Mouse (Mus musculus) CD4-positive, CD25-positive, alpha-beta regulatory T cell, adult 2 months (primary cell): ENCODE measurements around the gene Fam160a1.
A peak's percentile ranks its signal among the peaks of the same experiment; 100 is the strongest.

Source experiments
- DNase-seq: peaks from one replicate; pipeline ENCODE4 v3.0.0-alpha.2; 2012; ENCODE audit warnings: low read depth, low spot score

Gene Fam160a1

DNA sequence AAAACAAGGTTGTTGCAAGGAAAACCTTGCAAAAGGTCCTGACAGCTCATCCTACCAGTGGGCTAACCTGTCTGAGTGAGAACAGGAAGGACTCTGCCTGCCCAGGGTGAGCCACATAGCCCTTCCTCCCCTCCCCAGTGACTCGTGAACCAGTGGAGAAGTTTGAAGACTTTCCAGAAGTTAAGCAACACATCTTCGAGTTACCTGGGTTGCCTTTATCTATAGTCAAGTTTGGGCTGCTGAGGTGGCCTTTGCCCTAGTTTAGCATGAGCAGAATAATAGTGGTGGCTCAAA, 182.0 kb downstream of the Fam160a1 start:
- no peak for DNase-seq

DNA sequence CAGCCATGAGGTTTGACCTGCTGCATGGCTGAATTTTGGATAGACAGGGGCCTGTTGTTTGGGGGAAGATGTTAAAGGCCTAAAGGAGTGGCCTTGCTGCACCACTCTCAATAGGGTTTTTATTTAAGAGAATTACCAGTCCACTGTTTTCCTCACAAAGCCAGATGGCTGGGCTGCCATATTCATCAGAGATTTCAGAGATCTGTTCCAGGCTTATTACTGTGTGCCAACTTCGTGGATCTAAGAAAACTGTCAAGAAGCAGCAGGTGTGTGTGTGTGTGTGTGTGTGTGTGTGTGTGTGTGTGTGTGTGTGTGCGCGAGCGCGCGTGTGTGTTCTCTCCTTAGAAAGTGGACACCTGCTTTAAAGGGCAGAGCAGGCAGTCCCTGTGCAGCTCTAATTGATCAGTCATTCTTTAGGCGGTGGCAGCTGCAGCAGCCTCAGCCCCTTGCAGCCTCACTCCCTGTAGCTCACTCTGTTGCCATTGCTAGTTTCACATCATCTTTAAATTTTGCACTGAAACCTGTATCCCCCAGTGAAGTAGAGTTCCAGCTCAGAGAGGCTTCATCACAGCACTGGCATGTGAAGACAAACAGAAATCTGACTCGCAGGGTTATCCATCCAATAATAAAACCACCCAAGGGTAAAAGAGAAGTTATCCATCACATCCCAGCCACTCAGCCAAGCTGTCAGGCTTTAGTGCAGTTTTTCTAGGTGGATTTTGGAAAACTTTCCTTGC, 182.5 kb downstream of the Fam160a1 start:
- DNase-seq = no peak

DNA sequence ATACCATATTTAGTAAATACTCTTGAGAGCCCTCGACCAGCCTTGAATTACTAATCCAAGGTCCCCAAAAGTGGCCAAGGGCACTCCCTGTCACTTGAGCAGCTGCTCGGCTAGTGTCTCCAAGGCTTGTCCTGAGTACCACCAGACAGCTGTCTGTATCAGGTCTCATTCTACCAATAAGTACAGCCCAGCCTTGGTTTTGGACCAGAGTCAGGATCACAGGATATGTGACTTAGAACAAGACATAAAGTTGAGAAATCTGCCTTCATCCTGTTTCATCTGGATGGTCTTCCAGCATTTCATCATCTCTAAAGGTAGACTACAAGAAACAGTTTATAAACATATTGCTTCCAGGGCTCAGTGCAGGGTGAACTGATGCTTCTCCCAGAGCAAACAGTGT, 183.4 kb downstream of the Fam160a1 start:
- DNase-seq = no peak

DNA sequence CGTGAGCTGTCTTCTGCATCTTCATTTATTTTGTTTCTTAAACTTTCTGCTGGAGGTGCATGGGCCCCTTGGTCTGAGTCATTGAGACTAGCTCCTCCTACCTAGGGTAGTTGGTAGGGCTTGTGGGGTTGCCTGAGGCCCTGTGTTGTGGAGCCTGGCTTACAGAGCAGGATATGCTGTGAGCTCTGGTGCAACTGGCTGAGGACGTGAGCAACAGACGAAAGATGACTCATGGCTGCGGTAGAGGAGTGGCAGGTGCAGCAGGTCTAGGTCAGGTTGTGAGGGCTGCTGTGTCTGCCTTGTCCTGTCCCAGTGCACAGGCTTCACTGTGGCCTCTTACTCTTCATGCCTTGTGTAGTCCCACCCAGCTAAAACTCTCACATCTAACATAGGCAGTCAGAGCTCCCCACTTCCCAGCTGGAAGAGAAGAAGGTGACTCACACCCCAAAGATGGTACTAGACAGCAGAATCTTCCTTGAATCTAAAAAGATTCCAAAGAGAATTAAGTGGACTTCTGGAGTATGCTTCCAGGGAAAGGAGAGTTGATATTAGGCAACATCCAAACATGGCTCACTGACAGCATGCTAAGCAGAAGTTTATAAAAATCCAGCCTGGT, 187.1 kb downstream of the Fam160a1 start:
- DNase-seq = peak; percentile 13

DNA sequence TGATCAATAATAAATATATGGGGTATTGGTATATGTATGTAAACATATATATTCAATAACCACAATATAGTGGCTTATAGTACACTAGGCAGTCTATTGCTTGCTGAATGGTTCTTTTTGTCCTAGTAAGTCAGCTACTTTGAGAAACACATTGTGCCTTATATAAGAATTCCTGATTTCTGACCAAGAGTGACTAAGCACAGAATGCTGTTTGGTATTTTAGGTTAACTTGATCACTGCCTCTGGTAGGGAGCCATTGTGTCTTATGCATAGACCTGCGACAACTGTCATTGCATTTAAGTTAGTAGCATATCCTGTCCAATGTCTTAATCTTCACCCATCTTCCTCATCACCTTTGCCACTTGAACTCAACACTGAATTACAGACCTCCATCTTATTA, 197.3 kb downstream of the Fam160a1 start:
- no peak for DNase-seq

DNA sequence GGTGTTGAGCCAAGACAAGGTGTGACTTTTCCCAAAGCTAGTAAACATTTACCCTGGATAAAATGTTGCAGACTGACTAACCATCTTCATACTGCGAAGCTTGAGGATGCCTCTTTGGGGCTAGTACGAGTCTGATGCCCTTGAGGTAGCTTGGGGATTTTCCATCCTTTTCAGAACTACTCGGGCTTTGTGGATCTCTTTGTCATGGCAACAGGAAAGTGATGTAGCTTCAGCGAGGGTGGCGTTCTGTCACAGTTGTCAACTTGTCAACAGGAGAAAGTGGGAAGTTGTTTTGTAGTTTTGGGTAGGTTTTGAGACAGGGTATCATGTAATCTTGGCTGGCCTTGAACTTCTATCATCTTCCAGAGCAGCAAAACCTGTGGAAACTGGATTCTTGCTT, 197.7 kb downstream of the Fam160a1 start:
- no peak for DNase-seq

DNA sequence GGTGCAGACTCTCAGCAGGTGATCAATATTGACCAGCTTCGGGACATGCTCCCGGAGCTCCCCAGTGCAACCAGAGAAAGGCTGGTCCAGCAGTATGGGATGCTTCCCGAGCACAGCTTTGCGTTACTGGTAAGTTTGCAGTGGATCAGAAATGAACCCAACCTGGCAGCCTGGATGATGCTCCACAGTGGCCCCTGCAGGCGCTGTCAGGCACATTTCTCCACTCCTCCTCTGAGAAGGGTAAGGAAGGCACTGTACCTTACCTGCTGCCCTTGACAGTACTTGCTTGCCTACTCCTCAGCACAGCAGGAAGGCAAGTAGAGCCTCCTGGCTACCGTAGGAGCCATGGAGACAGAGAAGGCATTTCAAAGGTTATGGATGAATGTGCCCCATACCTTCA, 198.2 kb downstream of the Fam160a1 start:
- no peak for DNase-seq

DNA sequence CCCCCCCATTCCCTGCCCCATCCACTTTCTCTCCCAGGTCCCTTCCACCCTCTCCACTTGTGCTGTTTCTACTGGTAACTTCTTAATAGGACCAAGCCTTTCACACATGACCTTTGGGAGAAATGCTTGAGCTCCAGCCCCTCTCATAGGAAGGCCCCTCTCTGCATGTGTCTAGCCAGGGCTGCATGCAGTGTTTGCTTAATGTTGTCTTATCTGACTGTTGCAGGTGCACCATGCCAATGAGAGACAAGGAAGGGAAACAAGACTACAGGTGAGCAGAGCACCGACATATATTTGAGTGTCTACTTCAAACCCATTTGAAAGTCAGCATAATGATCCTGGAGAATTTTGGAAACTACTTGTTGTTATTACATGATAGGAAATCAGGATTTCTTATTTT, 200.7 kb downstream of the Fam160a1 start:
- no peak for DNase-seq
